Mouse (Mus musculus) layer of hippocampus, postnatal 36 days (tissue): ENCODE measurements around the gene Zkscan3. TPM values are rescaled to one million over a fixed set of nuclear protein-coding genes. Genes with fewer than 3 reads are reported as not detected.

ENCODE experiments used
- DNase-seq, 2 experiments: peaks; one replicate each; pipeline ENCODE4 v3.0.0; 2022
- microRNA-seq, 2 experiments: library from miRNA; unstranded; fragments of <30 nt; microRNA quantifications; one replicate each; pipeline ENCODE4 v1.2.0; 2021
- total RNA-seq, 2 experiments: library from RNA; stranded (reverse); gene quantifications; 2 replicates each; pipeline ENCODE4 v1.2.3; 2021

Gene Zkscan3
- total RNA-seq, 2 experiments from 2014 or later = 39.7 to 46.2 TPM

GRCm38 (mm10) chr13:21397486-21397885, 5.1 kb downstream of the Zkscan3 start:
- DNase-seq = no peak

GRCm38 (mm10) chr13:21396048-21396447, 6.5 kb downstream of the Zkscan3 start:
- peak; percentile 18 to 24 for DNase-seq

- no peak for DNase-seq
Measured at GRCm38 (mm10) chr13:21395623-21396022, 6.9 kb downstream of the Zkscan3 start.

GRCm38 (mm10) chr13:21395211-21395610, 7.3 kb downstream of the Zkscan3 start:
- no peak for DNase-seq

GRCm38 (mm10) chr13:21377773-21378172, 24.8 kb downstream of the Zkscan3 start:
- DNase-seq = no peak

GRCm38 (mm10) chr13:21372700-21373099, 29.9 kb downstream of the Zkscan3 start:
- no peak for DNase-seq

- DNase-seq = no peak
Measured at GRCm38 (mm10) chr13:21366635-21367034, 35.9 kb downstream of the Zkscan3 start.

- DNase-seq = no peak
Measured at GRCm38 (mm10) chr13:21363719-21364118, 38.8 kb downstream of the Zkscan3 start.

GRCm38 (mm10) chr13:21362621-21363248, 39.8 kb downstream of the Zkscan3 start, which contains the start of gene Zscan12:
Zscan12 (plus strand) TSS chr13:21362820.
- DNase-seq = peak; percentile 90 to 91

GRCm38 (mm10) chr13:21350593-21350992, 52.0 kb downstream of the Zkscan3 start:
- no peak for DNase-seq

GRCm38 (mm10) chr13:21346610-21347009, 55.9 kb downstream of the Zkscan3 start, which contains the start of gene Olfr1367:
Olfr1367 (plus strand) TSS chr13:21346910.
- DNase-seq = no peak

Small RNA genes lying within 50 kb of the gene (microRNA-seq; reads per million reads assigned to microRNA genes)
- gene Mir1896 = 0 reads per million in 2 experiments
- gene Mir6942 = 0 reads per million in 2 experiments

Other genes with a start within 250 kb of the Zkscan3 start
- gene Trim27, start 223.3 kb downstream of the Zkscan3 start, total RNA-seq = 10 to 100 TPM; 37.3 to 41.1 TPM
- not detected for gene Gpx5, start 110.0 kb downstream of the Zkscan3 start, total RNA-seq
- not detected for gene Gpx6, start 90.6 kb downstream of the Zkscan3 start, total RNA-seq
- gene Olfr1367, start 55.8 kb downstream of the Zkscan3 start, total RNA-seq = not detected
- 1 to 10 TPM; 8.4 to 9.9 TPM for gene Zscan12, start 39.9 kb downstream of the Zkscan3 start, total RNA-seq
- 1 to 10 TPM; 1.1 to 1.5 TPM for gene Pgbd1, start 38.3 kb upstream of the Zkscan3 start, total RNA-seq
- gene Zscan26, start 51.0 kb upstream of the Zkscan3 start, total RNA-seq = 10 to 100 TPM; 52.3 to 53.5 TPM
- gene Nkapl, start 65.8 kb upstream of the Zkscan3 start, total RNA-seq = 1 to 10 TPM in 1 of 2 experiments, under 1 TPM in 1; 0.78 to 1.2 TPM
- 1 to 10 TPM; 6.1 to 7.0 TPM for gene Zkscan4, start 76.2 kb upstream of the Zkscan3 start, total RNA-seq
- gene Gm10065, start 76.7 kb upstream of the Zkscan3 start, total RNA-seq = not detected
- gene AK157302, start 92.5 kb upstream of the Zkscan3 start, total RNA-seq = 10 to 100 TPM; 21.6 to 23.2 TPM
- gene Gm11273, start 98.7 kb upstream of the Zkscan3 start, total RNA-seq = 10 to 100 TPM; 49.1 to 63.4 TPM
- gene Zkscan8, start 128.4 kb upstream of the Zkscan3 start, total RNA-seq = 10 to 100 TPM; 18.3 to 19.9 TPM
- gene Olfr1366, start 140.1 kb upstream of the Zkscan3 start, total RNA-seq = not detected
- gene Olfr1535, start 157.1 kb upstream of the Zkscan3 start, total RNA-seq = not detected
- not detected for gene Olfr1364, start 179.0 kb upstream of the Zkscan3 start, total RNA-seq
- gene Olfr1362, start 211.3 kb upstream of the Zkscan3 start, total RNA-seq = not detected
- not detected for gene Olfr11, start 239.8 kb upstream of the Zkscan3 start, total RNA-seq